Mouse (Mus musculus): Measurements from ENCODE around the gene Blm. TPM values are rescaled to one million over a fixed set of nuclear protein-coding genes. Genes with fewer than 3 reads are reported as not detected.

Gene Blm
- polyA plus RNA-seq, 1 experiment, result 1.1 TPM

GRCm38 (mm10) chr7:80468851-80469250 lies 66.1 kb downstream of the Blm start:
- Histone ChIP-seq H3K27me3 (ENCODE audit: control insufficient read depth, insufficient read depth, low read length) (no peaks in the 10 kb centered on the region), H3K4me1 (ENCODE audit: control insufficient read depth, insufficient read depth, insufficient read length) (no peaks in the 10 kb centered on the region; the same call in 1 of the 2 replicates), H3K36me3 (ENCODE audit: control insufficient read depth, insufficient read depth, low read length) (no peaks in the 10 kb centered on the region), H3K4me3 (ENCODE audit: extremely low read depth, insufficient read depth, insufficient read length) (no peak overlapping the region), H3K27ac (ENCODE audit: insufficient read depth, low read length) (no peak overlapping the region)
- TF ChIP-seq CTCF (IDR thresholded peaks at IDR 0.05; ENCODE audit: extremely low read depth, insufficient read depth, insufficient read length, insufficient replicate concordance) (no peak), POLR2A (IDR thresholded peaks at IDR 0.05; ENCODE audit: low read depth, low read length) (no peak)
- 89% methylated on average over 2 of the region's 2 CpGs for WGBS
- no peak for DNase-seq (ENCODE audit: low read depth in 1 of 2, low spot score in 2 of 2)

DNA sequence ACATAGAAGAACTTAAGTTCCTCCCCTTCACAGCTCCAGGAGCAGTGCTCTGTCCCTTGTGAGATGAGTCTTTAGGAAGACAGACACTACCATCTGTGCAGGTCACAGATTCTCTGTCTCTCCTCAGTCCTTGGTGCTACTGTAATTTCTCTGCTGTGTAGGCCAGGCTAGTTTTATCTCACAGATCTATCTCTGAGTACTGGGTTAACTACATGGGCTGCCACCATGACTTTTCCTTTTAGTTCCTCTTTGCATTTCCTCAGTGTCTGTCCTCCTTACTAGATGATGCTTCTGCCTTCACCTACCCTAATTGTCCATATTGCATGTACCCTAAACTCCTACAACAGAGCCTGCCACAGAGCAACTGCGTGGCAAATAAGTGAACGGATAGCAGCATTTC lies 67.6 kb downstream of the Blm start:
- Histone ChIP-seq H3K27me3 (ENCODE audit: control insufficient read depth, insufficient read depth, low read length) (no peaks in the 10 kb centered on the region), H3K4me3 (ENCODE audit: extremely low read depth, insufficient read depth, insufficient read length) (no peak overlapping the region), H3K4me1 (ENCODE audit: control insufficient read depth, insufficient read depth, insufficient read length) (no peaks in the 10 kb centered on the region; the same call in 1 of the 2 replicates), H3K27ac (ENCODE audit: insufficient read depth, low read length) (no peak overlapping the region), H3K36me3 (ENCODE audit: control insufficient read depth, insufficient read depth, low read length) (peaks cover 2% of the 10 kb centered on the region; the same call in 1 of the 2 replicates)
- 94% methylated on average over 2 of the region's 2 CpGs for WGBS
- no peak for TF ChIP-seq POLR2A (IDR thresholded peaks at IDR 0.05; ENCODE audit: low read depth, low read length)
- no peak for TF ChIP-seq CTCF (IDR thresholded peaks at IDR 0.05; ENCODE audit: extremely low read depth, insufficient read depth, insufficient read length, insufficient replicate concordance)
- DNase-seq (ENCODE audit: low read depth in 1 of 2, low spot score in 2 of 2), result no peak

DNA sequence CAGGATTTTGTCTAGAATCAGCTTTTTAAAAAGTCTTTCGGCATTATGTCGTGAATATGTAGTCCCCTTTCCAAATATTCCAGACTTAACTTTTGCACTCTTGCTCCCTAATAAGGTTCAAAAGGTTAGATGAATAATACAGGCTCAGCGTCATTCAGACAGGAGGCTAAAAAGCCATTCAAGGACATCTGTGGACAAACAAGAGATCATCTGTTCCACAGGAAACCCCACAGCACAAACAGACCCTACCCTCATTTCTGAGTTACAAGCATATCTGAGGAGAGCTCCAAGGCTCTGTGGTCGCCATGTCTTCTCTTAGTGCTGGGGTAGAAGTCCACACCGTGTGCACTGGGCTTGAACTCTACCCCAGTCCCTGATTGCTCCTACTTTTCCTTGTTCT lies 70.1 kb downstream of the Blm start:
- Histone ChIP-seq H3K4me1 (ENCODE audit: control insufficient read depth, insufficient read depth, insufficient read length) (no peaks in the 10 kb centered on the region; the same call in 1 of the 2 replicates), H3K27ac (ENCODE audit: insufficient read depth, low read length) (no peak overlapping the region), H3K4me3 (ENCODE audit: extremely low read depth, insufficient read depth, insufficient read length) (no peak overlapping the region), H3K27me3 (ENCODE audit: control insufficient read depth, insufficient read depth, low read length) (no peaks in the 10 kb centered on the region), H3K36me3 (ENCODE audit: control insufficient read depth, insufficient read depth, low read length) (peaks cover 4% of the 10 kb centered on the region; the same call in 1 of the 2 replicates)
- DNase-seq (ENCODE audit: low read depth in 1 of 2, low spot score in 2 of 2), result no peak
- 94% methylated on average over 5 of the region's 5 CpGs for WGBS
- no peak for TF ChIP-seq CTCF (IDR thresholded peaks at IDR 0.05; ENCODE audit: extremely low read depth, insufficient read depth, insufficient read length, insufficient replicate concordance)
- no peak for TF ChIP-seq POLR2A (IDR thresholded peaks at IDR 0.05; ENCODE audit: low read depth, low read length)

DNA sequence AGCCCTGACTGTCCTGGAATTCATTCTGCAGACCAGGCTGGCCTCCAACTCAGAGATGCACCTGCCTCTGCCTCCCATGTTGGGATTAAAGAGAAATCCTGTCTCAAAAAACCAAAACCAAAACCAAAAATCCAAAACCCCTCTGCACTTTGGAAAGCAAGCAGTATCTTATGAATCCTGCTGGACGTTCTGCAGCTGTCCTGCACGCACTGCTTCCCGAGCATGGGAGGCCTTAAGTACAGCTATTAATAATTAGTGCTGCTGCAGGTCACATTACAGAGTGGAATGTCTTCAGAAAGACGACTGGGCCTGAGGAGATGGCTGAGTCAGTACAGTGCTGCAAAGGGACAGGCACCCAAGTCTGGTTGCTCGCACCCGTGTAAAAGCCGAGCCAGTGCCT lies 73.0 kb downstream of the Blm start:
- no peak for DNase-seq (ENCODE audit: low read depth in 1 of 2, low spot score in 2 of 2)
- TF ChIP-seq POLR2A (IDR thresholded peaks at IDR 0.05; ENCODE audit: low read depth, low read length), result no peak
- TF ChIP-seq CTCF (IDR thresholded peaks at IDR 0.05; ENCODE audit: extremely low read depth, insufficient read depth, insufficient read length, insufficient replicate concordance), result no peak
- H3K4me1 ChIP-seq (ENCODE audit: control insufficient read depth, insufficient read depth, insufficient read length), result no peaks in the 10 kb centered on the region
- H3K4me3 ChIP-seq (ENCODE audit: extremely low read depth, insufficient read depth, insufficient read length), result no peak overlapping the region
- peaks cover 4% of the 10 kb centered on the region; the same call in 1 of the 2 replicates for H3K36me3 ChIP-seq (ENCODE audit: control insufficient read depth, insufficient read depth, low read length)
- no peak overlapping the region for H3K27ac ChIP-seq (ENCODE audit: insufficient read depth, low read length)
- 95% methylated on average over 7 of the region's 7 CpGs for whole genome bisulfite sequencing
- no peaks in the 10 kb centered on the region for H3K27me3 ChIP-seq (ENCODE audit: control insufficient read depth, insufficient read depth, low read length)

- TF ChIP-seq POLR2A (IDR thresholded peaks at IDR 0.05; ENCODE audit: low read depth, low read length) (no peak), CTCF (IDR thresholded peaks at IDR 0.05; ENCODE audit: extremely low read depth, insufficient read depth, insufficient read length, insufficient replicate concordance) (no peak)
- Histone ChIP-seq H3K4me1 (ENCODE audit: control insufficient read depth, insufficient read depth, insufficient read length) (peaks cover 2% of the 10 kb centered on the region; the same call in 1 of the 2 replicates), H3K36me3 (ENCODE audit: control insufficient read depth, insufficient read depth, low read length) (peaks cover 4% of the 10 kb centered on the region; the same call in 1 of the 2 replicates), H3K27ac (ENCODE audit: insufficient read depth, low read length) (no peak overlapping the region), H3K4me3 (ENCODE audit: extremely low read depth, insufficient read depth, insufficient read length) (no peak overlapping the region), H3K27me3 (ENCODE audit: control insufficient read depth, insufficient read depth, low read length) (no peaks in the 10 kb centered on the region)
- DNase-seq (ENCODE audit: low read depth in 1 of 2, low spot score in 2 of 2), result no peak
- 96% methylated on average over 4 of the region's 4 CpGs for WGBS
These were observed 74.0 kb downstream of the Blm start for GRCm38 (mm10) chr7:80460892-80461291.

DNA sequence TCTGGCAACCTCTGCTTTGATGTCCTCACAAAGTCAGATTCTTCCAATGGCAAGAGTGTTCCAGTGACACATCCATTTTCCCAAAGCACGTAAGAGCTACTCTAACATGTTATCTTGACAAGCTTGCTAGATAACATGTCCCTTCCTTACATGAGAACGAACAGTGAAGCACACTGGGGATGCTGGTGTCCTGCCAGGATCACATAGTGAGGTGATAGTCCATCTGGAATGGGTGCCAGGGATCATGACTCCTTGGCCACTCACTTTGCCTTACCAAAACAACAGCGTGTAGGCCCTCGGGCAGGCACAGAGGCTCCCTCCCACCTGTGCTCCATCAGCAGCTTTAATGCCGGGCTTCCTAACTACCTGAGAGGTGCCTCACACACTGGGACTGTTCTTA lies 74.7 kb downstream of the Blm start:
- Histone ChIP-seq H3K27ac (ENCODE audit: insufficient read depth, low read length) (no peak overlapping the region), H3K4me3 (ENCODE audit: extremely low read depth, insufficient read depth, insufficient read length) (no peak overlapping the region), H3K27me3 (ENCODE audit: control insufficient read depth, insufficient read depth, low read length) (no peaks in the 10 kb centered on the region), H3K36me3 (ENCODE audit: control insufficient read depth, insufficient read depth, low read length) (peaks cover 4% of the 10 kb centered on the region; the same call in 1 of the 2 replicates), H3K4me1 (ENCODE audit: control insufficient read depth, insufficient read depth, insufficient read length) (peaks cover 5% of the 10 kb centered on the region)
- DNase-seq (ENCODE audit: low read depth in 1 of 2, low spot score in 2 of 2), result no peak
- 92% methylated on average over 5 of the region's 5 CpGs for WGBS
- no peak for TF ChIP-seq POLR2A (IDR thresholded peaks at IDR 0.05; ENCODE audit: low read depth, low read length)
- TF ChIP-seq CTCF (IDR thresholded peaks at IDR 0.05; ENCODE audit: extremely low read depth, insufficient read depth, insufficient read length, insufficient replicate concordance), result no peak

GRCm38 (mm10) chr7:80457831-80458343 lies 77.0 kb downstream of the Blm start:
- Histone ChIP-seq H3K27me3 (ENCODE audit: control insufficient read depth, insufficient read depth, low read length) (no peaks in the 10 kb centered on the region), H3K27ac (ENCODE audit: insufficient read depth, low read length) (no peak overlapping the region), H3K36me3 (ENCODE audit: control insufficient read depth, insufficient read depth, low read length) (peaks cover 4% of the 10 kb centered on the region; the same call in 1 of the 2 replicates), H3K4me3 (ENCODE audit: extremely low read depth, insufficient read depth, insufficient read length) (no peak overlapping the region), H3K4me1 (ENCODE audit: control insufficient read depth, insufficient read depth, insufficient read length) (peaks cover 12% of the 10 kb centered on the region)
- WGBS, result 78% methylated on average over 3 of the region's 3 CpGs
- TF ChIP-seq POLR2A (IDR thresholded peaks at IDR 0.05; ENCODE audit: low read depth, low read length) (no peak), CTCF (IDR thresholded peaks at IDR 0.05; ENCODE audit: extremely low read depth, insufficient read depth, insufficient read length, insufficient replicate concordance) (no peak)
- no peak for DNase-seq (ENCODE audit: low read depth in 1 of 2, low spot score in 2 of 2)
